8 mouse cellular contexts compared by ENCODE assay signal in genomic region chr10:67097437-67098150, GRCm38 (mm10). TPM values are rescaled to one million over a fixed set of nuclear protein-coding genes. Genes with fewer than 3 reads are reported as not detected.
A peak's percentile ranks its signal among the peaks of the same experiment; 100 is the strongest.
DNase-seq lines count a peak whose midpoint lies in the region; ATAC-seq and TF ChIP-seq lines count a peak whose summit lies in the region.

No protein-coding gene starts in this region.

- H3K9ac ChIP-seq in CH12.LX (ENCODE audit: insufficient read depth, low read depth): peak overlapping the region; percentile 74
- peak overlapping the region; percentile 99 for H3K9ac ChIP-seq in forebrain, embryonic 13.5 days
- H3K9ac ChIP-seq in limb, embryonic 15.5 days: peak overlapping the region; percentile 98
- H3K9ac ChIP-seq in stomach, embryonic 14.5 days (replicated peaks; ENCODE audit: low read depth, low read length): peak overlapping the region; percentile 98

- H3K4me3 ChIP-seq in cerebellum, adult 2 months (replicated peaks; ENCODE audit: insufficient read depth, low read depth, low read length): peak overlapping the region; percentile 77
- H3K4me3 ChIP-seq in CH12.LX (replicated peaks in 1 of 3; ENCODE audit: low read depth in 2 of 3, low read length in 2 of 3, poor library complexity in 1 of 3): peak overlapping the region; percentile 65 to 93 (median 87)
- H3K4me3 ChIP-seq in forebrain, embryonic 13.5 days: peak overlapping the region; percentile 90
- peak overlapping the region; percentile 89 for H3K4me3 ChIP-seq in limb, embryonic 15.5 days
- H3K4me3 ChIP-seq in stomach, embryonic 14.5 days (ENCODE audit: low read depth, low read length): peak overlapping the region; percentile 94

- no peak for TF ChIP-seq RAD21 in CH12.LX (IDR thresholded peaks at IDR 0.05; ENCODE audit: low read depth, low read length)

- peak overlapping the region; percentile 99 for H3K27ac ChIP-seq in cerebellum, adult 2 months (ENCODE audit: insufficient read depth, low read length)
- peak overlapping the region; percentile 97 for H3K27ac ChIP-seq in CH12.LX (ENCODE audit: insufficient read depth, low read depth)
- peak overlapping the region; percentile 100 for H3K27ac ChIP-seq in forebrain, embryonic 13.5 days
- H3K27ac ChIP-seq in limb, embryonic 15.5 days: peak overlapping the region; percentile 98
- peak overlapping the region; percentile 100 for H3K27ac ChIP-seq in stomach, embryonic 14.5 days (ENCODE audit: low read length)

- H3K9me3 ChIP-seq in CH12.LX (replicated peaks; ENCODE audit: low read length): peaks cover 6% of the 10 kb centered on the region
- H3K9me3 ChIP-seq in forebrain, embryonic 13.5 days (replicated peaks): no peaks in the 10 kb centered on the region
- H3K9me3 ChIP-seq in limb, embryonic 15.5 days: no peaks in the 10 kb centered on the region
- no peaks in the 10 kb centered on the region for H3K9me3 ChIP-seq in stomach, embryonic 14.5 days (ENCODE audit: control insufficient read depth, low read depth, low read length)

- peaks cover 3 to 26% of the 10 kb centered on the region in 2 experiments for H3K36me3 ChIP-seq in CH12.LX (replicated peaks in 1 of 2; ENCODE audit: control insufficient read depth in 1 of 2, insufficient read depth in 1 of 2, low read length in 1 of 2)
- no peaks in the 10 kb centered on the region; the same call in 1 of the 2 replicates for H3K36me3 ChIP-seq in forebrain, embryonic 13.5 days (ENCODE audit: poor library complexity, severe bottlenecking)
- H3K36me3 ChIP-seq in limb, embryonic 15.5 days: 0 out of 2 replicates have a peak, but pooled peaks cover under 1% of the 10 kb centered on the region
- no peaks in the 10 kb centered on the region; the same call in 1 of the 2 replicates for H3K36me3 ChIP-seq in stomach, embryonic 14.5 days (ENCODE audit: control insufficient read depth, insufficient read depth, low read length)

- no peak for TF ChIP-seq CTCF in cerebellum, adult 2 months (IDR thresholded peaks at IDR 0.05; ENCODE audit: borderline replicate concordance, insufficient read depth, low read depth, low read length)
- TF ChIP-seq CTCF in CH12.LX (conservative IDR thresholded peaks at IDR 0.05 in 1 of 2, IDR thresholded peaks at IDR 0.05 in 1 of 2; ENCODE audit: low read depth in 2 of 2, low read length in 2 of 2): no peak

- DNase-seq in cerebellum, adult 2 months: peak in 1 of 2 experiments; percentile 45
- DNase-seq in cerebellum, postnatal 14 days: no peak
- DNase-seq in CH12.LX (ENCODE audit: extremely low read depth): peak; percentile 59
- DNase-seq in adrenal gland, postnatal 14 days: no peak

- peaks cover 87% of the 10 kb centered on the region for H3K79me2 ChIP-seq in CH12.LX (replicated peaks; ENCODE audit: control insufficient read depth, extremely low read depth, insufficient read depth, poor library complexity, severe bottlenecking)

- WGBS in cerebellum, adult 2 months: under 1% methylated on average over 15 of the region's 15 CpGs
- WGBS in forebrain, embryonic 13.5 days: 1% methylated on average over 15 of the region's 15 CpGs
- WGBS in limb, embryonic 15.5 days: 3% methylated on average over 15 of the region's 15 CpGs
- 2% methylated on average over 15 of the region's 15 CpGs for WGBS in stomach, embryonic 14.5 days

- TF ChIP-seq EP300 in CH12.LX (IDR thresholded peaks at IDR 0.05; ENCODE audit: low read length): no peak

- H3K4me2 ChIP-seq in CH12.LX (ENCODE audit: insufficient read depth, low read depth, poor library complexity, severe bottlenecking): peak overlapping the region; percentile 99
- H3K4me2 ChIP-seq in forebrain, embryonic 13.5 days: peak overlapping the region; percentile 84
- H3K4me2 ChIP-seq in limb, embryonic 15.5 days: peak overlapping the region; percentile 67
- H3K4me2 ChIP-seq in stomach, embryonic 14.5 days (replicated peaks; ENCODE audit: low read depth, low read length): peak overlapping the region; percentile 67

- dilution Hi-C loops in CH12.LX (cut with MboI; ENCODE audit: extremely low pct_ligation_motif_present, extremely low pct_unique_long_range_greater_than_20kb, low sequenced_read_pairs): no loop called here

- no peak for ATAC-seq in forebrain, embryonic 13.5 days
- no peak for ATAC-seq in limb, embryonic 15.5 days (ENCODE audit: insufficient number of reproducible peaks, low FRiP score, low TSS enrichment, low read depth)
- ATAC-seq in stomach, embryonic 14.5 days (ENCODE audit: insufficient number of reproducible peaks, insufficient read depth, low FRiP score, low read depth): no peak
- no peak for ATAC-seq in granulocyte monocyte progenitor cell, adult 5-6 weeks (replicated peaks; ENCODE audit: poor library complexity, severe bottlenecking)

- TF ChIP-seq POLR2A in cerebellum, adult 2 months (IDR thresholded peaks at IDR 0.05; ENCODE audit: borderline replicate concordance, insufficient read depth, low read length): no peak
- no peak for TF ChIP-seq POLR2A in CH12.LX (IDR thresholded peaks at IDR 0.05; ENCODE audit: low read depth, low read length)

- H3K4me1 ChIP-seq in cerebellum, adult 2 months (ENCODE audit: control insufficient read depth, insufficient read depth, low read length): peaks cover 22% of the 10 kb centered on the region
- peaks cover 11 to 55% of the 10 kb centered on the region in 2 experiments for H3K4me1 ChIP-seq in CH12.LX (ENCODE audit: control insufficient read depth in 1 of 2, insufficient read depth in 2 of 2)
- peaks cover 58% of the 10 kb centered on the region for H3K4me1 ChIP-seq in forebrain, embryonic 13.5 days
- H3K4me1 ChIP-seq in limb, embryonic 15.5 days: peaks cover 34% of the 10 kb centered on the region
- peaks cover 29% of the 10 kb centered on the region; the same call in 1 of the 2 replicates for H3K4me1 ChIP-seq in stomach, embryonic 14.5 days (ENCODE audit: control insufficient read depth, insufficient read depth, low read length)

- H3K27me3 ChIP-seq in cerebellum, adult 2 months (ENCODE audit: control insufficient read depth, insufficient read depth, low read length): no peaks in the 10 kb centered on the region
- no peaks in the 10 kb centered on the region for H3K27me3 ChIP-seq in CH12.LX (replicated peaks)
- no peaks in the 10 kb centered on the region for H3K27me3 ChIP-seq in forebrain, embryonic 13.5 days
- no peaks in the 10 kb centered on the region for H3K27me3 ChIP-seq in limb, embryonic 15.5 days
- H3K27me3 ChIP-seq in stomach, embryonic 14.5 days (ENCODE audit: control insufficient read depth, insufficient read depth, low read length): no peaks in the 10 kb centered on the region

- in situ Hi-C loops in CH12.LX (cut with MboI; ENCODE audit: low pct_ligation_motif_present, low pct_unique_long_range_greater_than_20kb, low sequenced_read_pairs): loop anchor here (5.0 to 25.0 kb wide), 2 partner anchors 95 to 185 kb away; no protein-coding TSS in a partner anchor

TF ChIP-seq in CH12.LX, 34 proteins besides CTCF, POLR2A, EP300 and RAD21 (continues in another document):
- TF ChIP-seq RCOR1 (conservative IDR thresholded peaks at IDR 0.05; ENCODE audit: low read depth, low read length) (no peak), PAX5 (IDR thresholded peaks at IDR 0.05; ENCODE audit: low read length) (no peak), CHD1 (IDR thresholded peaks at IDR 0.05; ENCODE audit: low read depth, low read length) (peak; percentile 92), IRF4 (IDR thresholded peaks at IDR 0.05; ENCODE audit: low read depth, low read length) (0 out of 2 replicates have a peak, but pooled peaks have one; percentile 12), NELFE (IDR thresholded peaks at IDR 0.05; ENCODE audit: low read depth, low read length) (no peak), BHLHE40 (IDR thresholded peaks at IDR 0.05; ENCODE audit: low read depth, low read length) (no peak; the same call in 1 of the 2 replicates), JUND (conservative IDR thresholded peaks at IDR 0.05; ENCODE audit: low read depth, low read length) (no peak), USF1 (IDR thresholded peaks at IDR 0.05; ENCODE audit: low read depth, low read length) (no peak), USF2 (conservative IDR thresholded peaks at IDR 0.05; ENCODE audit: low read depth, low read length) (no peak), ZKSCAN1 (IDR thresholded peaks at IDR 0.05; ENCODE audit: borderline replicate concordance, low read depth, low read length) (no peak), TBP (conservative IDR thresholded peaks at IDR 0.05; ENCODE audit: low read depth, low read length) (no peak), ZC3H11A (IDR thresholded peaks at IDR 0.05; ENCODE audit: low read depth, low read length) (no peak), HCFC1 (IDR thresholded peaks at IDR 0.05; ENCODE audit: low read depth, low read length) (no peak; the same call in 1 of the 2 replicates), CHD2 (IDR thresholded peaks at IDR 0.05; ENCODE audit: low read length) (no peak), MAFK (IDR thresholded peaks at IDR 0.05; ENCODE audit: insufficient replicate concordance, low read length) (no peak), MYC (IDR thresholded peaks at IDR 0.05; ENCODE audit: low read depth, low read length) (no peak)

RNA-seq across cellular contexts. Expression of gene Reep3, which starts 0.8 kb away (rescaled TPM):
- 44.0 and 45.2 TPM in 2 replicates for polyA plus RNA-seq in cerebellum, adult 2 months (2012; rRNA removed)
- total RNA-seq in CH12.LX (2012; rRNA removed) (20.3 and 23.2 TPM in 2 replicates), CH12.LX (2014; rRNA removed) (20.0 and 23.3 TPM in 2 replicates)
- 20.5 and 21.8 TPM in 2 replicates for polyA plus RNA-seq in CH12.LX (2012; ENCODE audit: insufficient read length, low read depth)
- polyA plus RNA-seq in forebrain, embryonic 13.5 days (2015; fragmentation: Nextera tagmentation; extraction: Ambion mirVana): 42.2 and 43.0 TPM in 2 replicates
- polyA plus RNA-seq in limb, embryonic 15.5 days (2015; fragmentation: Nextera tagmentation; extraction: Ambion mirVana): 54.9 and 55.0 TPM in 2 replicates
- 52.6 and 55.6 TPM in 2 replicates for polyA plus RNA-seq in stomach, embryonic 14.5 days (2014; fragmentation: Nextera tagmentation; extraction: Ambion mirVana)
- total RNA-seq in granulocyte monocyte progenitor cell, adult 5-6 weeks (2014; fragmentation: Nextera tagmentation): 21.6 and 22.3 TPM in 2 replicates
- 11.8 and 13.4 TPM in 2 replicates for total RNA-seq in granulocyte monocyte progenitor cell, adult 5-6 weeks (2017)
- total RNA-seq in adrenal gland, postnatal 14 days (2021): 47.1 and 48.2 TPM in 2 replicates

RNA-seq across cellular contexts. Expression of gene Jmjd1c, which starts 1.7 kb away (rescaled TPM):
- 56.3 and 63.8 TPM in 2 replicates for polyA plus RNA-seq in cerebellum, adult 2 months (2012; rRNA removed)
- total RNA-seq in CH12.LX (2012; rRNA removed): 41.2 and 41.6 TPM in 2 replicates
- total RNA-seq in CH12.LX (2014; rRNA removed): 41.2 and 41.4 TPM in 2 replicates
- 40.9 and 50.1 TPM in 2 replicates for polyA plus RNA-seq in CH12.LX (2012; ENCODE audit: insufficient read length, low read depth)
- 42.5 and 49.6 TPM in 2 replicates for polyA plus RNA-seq in forebrain, embryonic 13.5 days (2015; fragmentation: Nextera tagmentation; extraction: Ambion mirVana)
- polyA plus RNA-seq in limb, embryonic 15.5 days (2015; fragmentation: Nextera tagmentation; extraction: Ambion mirVana): 41.8 and 46.5 TPM in 2 replicates
- 55.0 and 58.2 TPM in 2 replicates for polyA plus RNA-seq in stomach, embryonic 14.5 days (2014; fragmentation: Nextera tagmentation; extraction: Ambion mirVana)
- total RNA-seq in granulocyte monocyte progenitor cell, adult 5-6 weeks (2014; fragmentation: Nextera tagmentation): 82.9 and 89.7 TPM in 2 replicates
- 57.8 and 69.4 TPM in 2 replicates for total RNA-seq in granulocyte monocyte progenitor cell, adult 5-6 weeks (2017)
- 56.4 and 61.4 TPM in 2 replicates for total RNA-seq in adrenal gland, postnatal 14 days (2021)
